Mouse (Mus musculus): ENCODE results near the gene P2rx6.

DNA sequence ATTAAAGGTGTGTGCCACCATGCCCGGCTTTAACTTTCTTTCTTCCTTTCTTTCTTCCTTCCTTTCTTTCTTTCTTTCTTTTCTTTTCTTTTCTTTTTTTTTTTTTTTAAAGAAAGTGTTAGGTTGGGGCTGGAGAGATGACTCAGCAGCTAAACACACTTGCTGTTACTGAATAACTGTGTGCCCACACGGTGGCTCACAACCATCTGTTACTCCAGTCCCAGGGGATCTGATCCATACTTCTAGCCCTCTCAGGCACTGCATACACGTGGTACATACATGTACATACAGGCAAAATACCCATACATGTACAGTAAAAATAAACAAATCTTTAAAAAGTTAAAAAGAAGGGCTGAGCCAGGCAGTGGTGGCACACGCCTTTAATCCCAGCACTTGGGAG is 49.7 kb downstream of the P2rx6 start:
- no peak for TF ChIP-seq CTCF (IDR thresholded peaks at IDR 0.05; ENCODE audit: low read depth)
- no peak for TF ChIP-seq EP300 (IDR thresholded peaks at IDR 0.05; ENCODE audit: low read depth)
